Mouse (Mus musculus): ENCODE results near the gene Kcnj3. TPM values are rescaled to one million over a fixed set of nuclear protein-coding genes. Genes with fewer than 3 reads are reported as not detected.

Gene Kcnj3
- polyA plus RNA-seq, 1 experiment from 2014 or later, result 0.37 TPM

- Histone ChIP-seq H3K27me3 (ENCODE audit: control insufficient read depth, insufficient read depth, low read length) (no peaks in the 10 kb centered on the region), H3K27ac (ENCODE audit: low read depth, low read length) (no peak overlapping the region), H3K4me1 (replicated peaks; ENCODE audit: control insufficient read depth, insufficient read depth, low read length) (no peaks in the 10 kb centered on the region), H3K9me3 (ENCODE audit: control insufficient read depth, low read length) (no peaks in the 10 kb centered on the region), H3K9ac (ENCODE audit: low read depth, low read length) (no peak overlapping the region), H3K4me2 (replicated peaks; ENCODE audit: low read depth, low read length) (no peak overlapping the region), H3K36me3 (ENCODE audit: control insufficient read depth, insufficient read depth, low read length) (no peaks in the 10 kb centered on the region), H3K4me3 (ENCODE audit: low read depth, low read length) (no peak overlapping the region)
- ATAC-seq (ENCODE audit: low FRiP score) (no peak), DNase-seq (ENCODE audit: low spot score) (no peak)
- 77% methylated on average over 4 of the region's 4 CpGs for WGBS
These were observed 122.7 kb downstream of the Kcnj3 start for GRCm38 (mm10) chr2:55558368-55558985.

GRCm38 (mm10) chr2:55569291-55569690, 133.5 kb downstream of the Kcnj3 start:
- H3K36me3 ChIP-seq (ENCODE audit: control insufficient read depth, insufficient read depth, low read length), result no peaks in the 10 kb centered on the region
- no peaks in the 10 kb centered on the region for H3K9me3 ChIP-seq (ENCODE audit: control insufficient read depth, low read length)
- no peaks in the 10 kb centered on the region for H3K27me3 ChIP-seq (ENCODE audit: control insufficient read depth, insufficient read depth, low read length)
- no peak overlapping the region for H3K9ac ChIP-seq (ENCODE audit: low read depth, low read length)
- H3K4me3 ChIP-seq (ENCODE audit: low read depth, low read length), result no peak overlapping the region
- DNase-seq (ENCODE audit: low spot score) (no peak), ATAC-seq (ENCODE audit: low FRiP score) (no peak)
- no peak overlapping the region for H3K27ac ChIP-seq (ENCODE audit: low read depth, low read length)
- H3K4me2 ChIP-seq (replicated peaks; ENCODE audit: low read depth, low read length), result no peak overlapping the region
- WGBS, result 93% methylated on average over 7 of the region's 7 CpGs
- no peaks in the 10 kb centered on the region for H3K4me1 ChIP-seq (replicated peaks; ENCODE audit: control insufficient read depth, insufficient read depth, low read length)

- Histone ChIP-seq H3K27me3 (ENCODE audit: control insufficient read depth, insufficient read depth, low read length) (no peaks in the 10 kb centered on the region), H3K36me3 (ENCODE audit: control insufficient read depth, insufficient read depth, low read length) (no peaks in the 10 kb centered on the region), H3K4me2 (replicated peaks; ENCODE audit: low read depth, low read length) (no peak overlapping the region), H3K27ac (ENCODE audit: low read depth, low read length) (no peak overlapping the region), H3K9me3 (ENCODE audit: control insufficient read depth, low read length) (no peaks in the 10 kb centered on the region), H3K4me3 (ENCODE audit: low read depth, low read length) (no peak overlapping the region), H3K4me1 (replicated peaks; ENCODE audit: control insufficient read depth, insufficient read depth, low read length) (no peaks in the 10 kb centered on the region), H3K9ac (ENCODE audit: low read depth, low read length) (no peak overlapping the region)
- 77% methylated on average over 3 of the region's 3 CpGs for WGBS
- DNase-seq (ENCODE audit: low spot score) (no peak), ATAC-seq (ENCODE audit: low FRiP score) (no peak)
These were observed 135.7 kb downstream of the Kcnj3 start for GRCm38 (mm10) chr2:55571425-55571824.

DNA sequence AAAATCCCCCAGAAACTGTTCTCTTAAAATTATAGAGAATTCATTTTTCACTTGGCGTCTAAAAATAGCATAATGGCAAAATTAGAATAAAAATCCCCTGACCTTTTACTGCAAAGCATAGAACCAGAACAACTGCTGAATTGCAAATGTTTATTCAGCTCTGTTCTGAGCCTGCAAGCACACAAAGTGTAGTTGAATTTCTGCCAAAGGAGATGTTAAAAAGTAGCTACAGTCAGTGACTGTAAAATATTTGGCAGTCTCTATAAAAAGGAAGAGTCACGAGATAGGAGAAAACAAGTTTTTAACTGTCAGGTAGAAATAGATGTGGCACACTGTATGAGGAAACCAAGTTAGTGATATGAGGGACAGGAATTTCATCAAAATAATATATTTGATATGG, 144.5 kb downstream of the Kcnj3 start:
- no peaks in the 10 kb centered on the region for H3K27me3 ChIP-seq (ENCODE audit: control insufficient read depth, insufficient read depth, low read length)
- no peak overlapping the region for H3K4me3 ChIP-seq (ENCODE audit: low read depth, low read length)
- no peaks in the 10 kb centered on the region for H3K36me3 ChIP-seq (ENCODE audit: control insufficient read depth, insufficient read depth, low read length)
- no peak overlapping the region for H3K9ac ChIP-seq (ENCODE audit: low read depth, low read length)
- 90% methylated on average over 2 of the region's 2 CpGs for WGBS
- H3K4me1 ChIP-seq (replicated peaks; ENCODE audit: control insufficient read depth, insufficient read depth, low read length), result no peaks in the 10 kb centered on the region
- no peaks in the 10 kb centered on the region for H3K9me3 ChIP-seq (ENCODE audit: control insufficient read depth, low read length)
- no peak overlapping the region for H3K4me2 ChIP-seq (replicated peaks; ENCODE audit: low read depth, low read length)
- H3K27ac ChIP-seq (ENCODE audit: low read depth, low read length), result no peak overlapping the region
- ATAC-seq (ENCODE audit: low FRiP score) (no peak), DNase-seq (ENCODE audit: low spot score) (no peak)

DNA sequence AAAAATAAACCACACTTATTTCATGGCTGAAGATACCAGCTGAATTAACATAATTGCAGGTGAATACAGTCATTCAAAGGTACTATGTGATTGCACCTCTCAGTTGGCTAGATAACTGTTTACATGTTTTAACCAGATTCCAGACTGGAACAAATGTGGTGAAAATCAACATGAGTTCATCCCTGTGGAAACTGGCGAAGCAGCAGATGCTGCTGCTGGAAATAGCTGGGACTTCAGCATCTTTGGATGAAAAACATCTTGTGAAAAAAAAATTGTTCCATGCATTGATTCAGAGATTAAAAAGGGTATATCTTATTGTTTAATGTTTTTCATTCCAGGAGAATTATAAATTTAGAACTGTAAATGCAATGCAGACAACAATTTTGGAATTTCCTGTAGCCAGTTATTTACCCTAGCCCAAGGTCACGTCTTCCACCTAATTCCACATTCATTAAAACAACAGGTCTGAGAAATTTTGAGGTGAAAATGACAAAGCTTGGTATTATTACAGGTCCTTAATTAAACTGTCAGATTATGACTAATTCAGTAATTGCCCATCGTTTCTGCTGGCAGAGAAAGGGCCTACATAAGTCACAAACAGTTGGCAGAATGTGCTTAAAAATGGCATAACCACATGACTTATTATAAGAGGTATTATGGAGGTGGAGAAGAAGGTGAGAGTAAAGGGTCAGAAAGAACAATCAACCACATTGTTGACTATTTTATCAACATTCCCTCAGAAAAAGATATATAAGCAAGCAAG, 155.6 kb downstream of the Kcnj3 start:
- no peaks in the 10 kb centered on the region for H3K4me1 ChIP-seq (replicated peaks; ENCODE audit: control insufficient read depth, insufficient read depth, low read length)
- 76% methylated on average over 3 of the region's 3 CpGs for WGBS
- no peak overlapping the region for H3K4me3 ChIP-seq (ENCODE audit: low read depth, low read length)
- H3K4me2 ChIP-seq (replicated peaks; ENCODE audit: low read depth, low read length), result no peak overlapping the region
- H3K9ac ChIP-seq (ENCODE audit: low read depth, low read length), result no peak overlapping the region
- no peaks in the 10 kb centered on the region for H3K9me3 ChIP-seq (ENCODE audit: control insufficient read depth, low read length)
- H3K27ac ChIP-seq (ENCODE audit: low read depth, low read length), result no peak overlapping the region
- H3K36me3 ChIP-seq (ENCODE audit: control insufficient read depth, insufficient read depth, low read length), result no peaks in the 10 kb centered on the region
- no peak for DNase-seq (ENCODE audit: low spot score)
- no peaks in the 10 kb centered on the region for H3K27me3 ChIP-seq (ENCODE audit: control insufficient read depth, insufficient read depth, low read length)
- ATAC-seq (ENCODE audit: low FRiP score), result no peak
